Comparison of ENCODE assay signal across 23 mouse cellular contexts in genomic region chr9:83603159-83603558, GRCm38 (mm10). TPM values are rescaled to one million over a fixed set of nuclear protein-coding genes. Genes with fewer than 3 reads are reported as not detected.
"Had no signal": no experiment of that assay in that cellular context is flagged by ENCODE, and none has a peak within 500 bp of the region (broad histone marks: within the 10 kb centered on the region; RNA-seq: fewer than 3 reads in every experiment).

No protein-coding gene starts in this region.

- H3K9me3 ChIP-seq: heart, embryonic 13.5 days; heart, embryonic 15.5 days; hindbrain, embryonic 10.5 days; hindbrain, embryonic 12.5 days; intestine, embryonic 15.5 days; limb, embryonic 10.5 days; limb, embryonic 12.5 days; liver, embryonic 13.5 days had no signal

- DNase-seq: gastrocnemius, adult 2 months; gastrocnemius, postnatal 10 days; gastrocnemius, postnatal 25 days; heart, adult 2 months; heart, postnatal 4 days; kidney, adult 18-20 months; kidney, adult 8-10 months; kidney, postnatal 10 days; kidney, postnatal 25 days; kidney, postnatal 4 days; liver; liver, embryonic 13.5 days had no signal

- H3K27ac ChIP-seq: gastrocnemius, adult 2 months; heart, adult 2 months; heart, embryonic 13.5 days; heart, embryonic 15.5 days; hindbrain, embryonic 10.5 days; hindbrain, embryonic 12.5 days; hindbrain, embryonic 14.5 days; intestine, embryonic 15.5 days; layer of hippocampus, adult 2 months; left cerebral cortex, adult 2 months; limb, embryonic 10.5 days; limb, embryonic 12.5 days; liver, embryonic 13.5 days had no signal

- H3K4me1 ChIP-seq: liver, embryonic 13.5 days had no signal

- H3K4me3 ChIP-seq: gastrocnemius, adult 2 months; heart, adult 2 months; heart, embryonic 13.5 days; heart, embryonic 15.5 days; hindbrain, embryonic 10.5 days; hindbrain, embryonic 12.5 days; intestine, embryonic 15.5 days; layer of hippocampus, adult 2 months; left cerebral cortex, adult 2 months; limb, embryonic 10.5 days; limb, embryonic 12.5 days; liver, embryonic 13.5 days had no signal

- H3K36me3 ChIP-seq: heart, embryonic 13.5 days; heart, embryonic 15.5 days; hindbrain, embryonic 10.5 days; hindbrain, embryonic 12.5 days; intestine, embryonic 15.5 days; limb, embryonic 10.5 days; limb, embryonic 12.5 days; liver, embryonic 13.5 days had no signal

- H3K9ac ChIP-seq: heart, embryonic 13.5 days; heart, embryonic 15.5 days; hindbrain, embryonic 12.5 days; hindbrain, embryonic 14.5 days; intestine, embryonic 15.5 days; limb, embryonic 12.5 days; liver, embryonic 13.5 days had no signal

RNA-seq across cellular contexts. Expression of gene Sh3bgrl2, which starts 55.0 kb away (rescaled TPM):
- total RNA-seq: granulocyte monocyte progenitor cell, adult 5-6 weeks had no signal
